Mouse (Mus musculus) thymus, postnatal 14 days (tissue): Measurements from ENCODE around the gene Hagh.

Source experiments
- DNase-seq: peaks from one replicate; pipeline ENCODE4 v3.0.0; 2021

The Hagh gene

DNA sequence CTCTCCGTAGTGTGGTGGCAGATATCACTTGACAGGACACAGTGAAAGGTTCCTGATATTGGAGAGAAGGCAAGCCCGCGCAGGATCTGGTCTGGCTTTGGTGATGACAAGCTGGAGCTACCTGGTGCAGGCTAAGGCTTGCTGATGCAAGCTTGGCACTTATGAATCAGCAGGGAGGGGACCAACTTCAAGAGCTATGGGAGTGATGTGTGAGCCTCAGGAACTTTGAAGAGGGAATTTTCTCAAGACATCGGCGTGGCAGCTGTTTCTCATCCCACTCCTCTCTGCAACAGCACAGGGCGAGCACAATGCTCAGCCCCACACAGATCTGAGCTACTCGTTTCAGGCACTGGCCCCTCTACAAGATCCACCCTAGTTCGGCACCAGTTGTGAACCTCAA is at the start of gene Hagh:
Gene Hagh, plus strand, starts transcription at position 302 of the 400 bp plus-strand sequence.
- DNase-seq = no peak

DNA sequence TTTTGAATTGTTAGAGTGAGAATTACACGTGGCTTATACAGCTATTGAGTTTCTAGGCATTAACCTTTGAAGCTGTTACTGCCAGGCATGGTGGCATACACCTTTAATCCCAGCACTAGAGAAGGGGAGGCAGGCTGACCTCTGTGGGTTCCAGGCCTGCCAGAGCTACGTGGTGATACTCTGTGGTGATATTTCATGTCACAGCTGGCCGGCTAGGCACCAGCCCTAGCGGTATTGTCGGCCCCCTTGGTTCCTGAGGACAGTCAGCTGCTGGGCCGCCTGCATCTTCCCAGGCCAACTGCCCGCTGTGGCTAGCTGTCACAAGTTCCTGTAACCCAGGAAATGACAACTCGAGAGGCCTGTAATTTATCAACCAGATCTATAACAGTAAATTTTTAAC is 47.8 kb upstream of the Hagh start:
- DNase-seq = no peak

DNA sequence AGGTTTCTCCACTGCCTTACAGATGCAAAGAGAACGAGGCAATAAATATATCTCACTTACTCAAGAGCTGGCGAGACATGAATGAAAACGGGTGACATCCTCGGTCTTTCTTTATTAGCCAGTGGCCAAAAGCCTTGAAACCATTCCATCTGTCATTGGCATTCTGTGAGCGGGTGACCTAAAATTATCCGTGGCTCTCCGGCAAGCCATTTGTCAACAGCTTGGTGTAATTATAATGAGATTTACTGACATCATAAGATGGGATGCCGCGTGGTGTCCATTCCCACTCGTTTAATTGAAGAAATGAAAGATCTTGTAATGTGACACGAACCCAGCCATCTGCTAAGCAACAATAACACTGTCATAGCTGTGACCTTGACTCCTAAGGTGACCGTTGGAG is 45.2 kb upstream of the Hagh start:
- DNase-seq = no peak

DNA sequence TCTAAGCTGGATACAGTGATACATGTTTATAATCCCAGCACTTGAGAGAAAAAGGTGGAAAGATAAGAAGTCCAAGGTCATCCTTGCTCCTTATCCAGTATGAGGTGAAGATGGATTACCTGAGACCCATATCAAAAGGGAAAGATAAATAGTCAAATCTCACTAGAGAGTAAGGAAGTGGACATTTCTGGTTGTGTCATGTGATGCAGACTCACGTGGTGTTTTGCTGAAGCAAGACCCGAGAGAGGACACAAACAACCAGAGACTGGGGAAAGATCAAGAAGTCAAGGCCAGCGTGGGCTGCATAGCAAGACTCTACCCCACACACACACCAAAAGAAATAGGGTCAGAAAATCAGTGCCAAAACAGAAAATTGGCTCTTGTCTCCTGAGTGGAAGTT is 43.0 kb upstream of the Hagh start:
- no peak for DNase-seq

DNA sequence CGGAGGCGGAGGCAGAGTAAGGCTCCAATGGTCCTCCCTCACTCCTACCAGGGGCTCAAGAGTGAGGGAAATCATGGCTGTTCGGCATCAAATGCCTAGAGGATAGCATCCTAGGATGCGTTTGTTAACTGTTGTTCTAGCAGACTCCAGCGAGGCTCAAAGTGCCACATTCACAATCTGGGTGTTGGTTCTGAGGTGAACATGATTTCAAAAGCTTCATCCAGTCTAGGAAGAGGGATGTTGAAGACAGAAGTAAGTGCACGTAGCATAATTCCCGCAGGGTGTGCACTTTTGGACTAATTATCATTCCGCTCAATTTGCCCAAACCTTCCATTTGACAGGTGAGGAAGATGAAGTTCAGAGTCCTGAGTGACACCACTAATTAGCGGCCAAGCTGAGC is 41.7 kb upstream of the Hagh start:
- DNase-seq = no peak

DNA sequence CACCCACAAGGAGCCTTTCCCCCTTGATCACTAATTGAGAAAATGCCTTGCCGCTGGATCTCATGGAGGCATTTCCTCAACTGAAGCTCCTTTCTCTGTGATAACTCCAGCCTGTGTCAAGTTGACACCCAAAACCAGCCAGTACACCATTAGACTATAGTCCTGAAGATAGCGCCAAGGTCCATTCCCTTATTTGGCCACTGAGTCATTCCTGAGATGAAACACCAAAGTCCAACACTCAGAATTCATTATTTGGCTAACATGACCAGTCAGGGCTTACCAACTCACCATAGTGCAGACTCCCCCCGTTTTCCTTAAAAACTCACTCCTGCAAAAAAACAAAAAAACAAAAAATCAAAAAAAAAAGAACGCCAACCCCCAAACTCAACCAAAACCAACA is 40.5 kb upstream of the Hagh start:
- no peak for DNase-seq

DNA sequence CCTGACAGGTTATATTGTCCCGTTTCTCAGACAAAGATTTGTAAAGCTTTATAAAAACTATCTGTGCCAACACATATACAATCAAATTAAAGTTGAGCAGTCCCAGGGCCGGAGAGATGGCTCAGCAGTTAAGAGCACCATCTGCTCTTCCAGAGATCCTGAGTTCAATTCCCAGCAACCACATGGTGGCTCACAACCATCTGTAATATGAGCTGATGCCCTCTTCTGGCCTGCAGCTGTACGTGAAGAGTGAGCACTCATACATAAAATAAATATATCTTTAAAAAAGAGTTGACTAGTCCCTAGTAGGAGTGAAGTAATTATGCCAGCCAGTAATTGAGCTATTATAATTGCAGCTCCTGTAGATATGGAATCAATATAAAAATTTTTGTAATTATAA is 39.4 kb upstream of the Hagh start:
- DNase-seq = no peak

DNA sequence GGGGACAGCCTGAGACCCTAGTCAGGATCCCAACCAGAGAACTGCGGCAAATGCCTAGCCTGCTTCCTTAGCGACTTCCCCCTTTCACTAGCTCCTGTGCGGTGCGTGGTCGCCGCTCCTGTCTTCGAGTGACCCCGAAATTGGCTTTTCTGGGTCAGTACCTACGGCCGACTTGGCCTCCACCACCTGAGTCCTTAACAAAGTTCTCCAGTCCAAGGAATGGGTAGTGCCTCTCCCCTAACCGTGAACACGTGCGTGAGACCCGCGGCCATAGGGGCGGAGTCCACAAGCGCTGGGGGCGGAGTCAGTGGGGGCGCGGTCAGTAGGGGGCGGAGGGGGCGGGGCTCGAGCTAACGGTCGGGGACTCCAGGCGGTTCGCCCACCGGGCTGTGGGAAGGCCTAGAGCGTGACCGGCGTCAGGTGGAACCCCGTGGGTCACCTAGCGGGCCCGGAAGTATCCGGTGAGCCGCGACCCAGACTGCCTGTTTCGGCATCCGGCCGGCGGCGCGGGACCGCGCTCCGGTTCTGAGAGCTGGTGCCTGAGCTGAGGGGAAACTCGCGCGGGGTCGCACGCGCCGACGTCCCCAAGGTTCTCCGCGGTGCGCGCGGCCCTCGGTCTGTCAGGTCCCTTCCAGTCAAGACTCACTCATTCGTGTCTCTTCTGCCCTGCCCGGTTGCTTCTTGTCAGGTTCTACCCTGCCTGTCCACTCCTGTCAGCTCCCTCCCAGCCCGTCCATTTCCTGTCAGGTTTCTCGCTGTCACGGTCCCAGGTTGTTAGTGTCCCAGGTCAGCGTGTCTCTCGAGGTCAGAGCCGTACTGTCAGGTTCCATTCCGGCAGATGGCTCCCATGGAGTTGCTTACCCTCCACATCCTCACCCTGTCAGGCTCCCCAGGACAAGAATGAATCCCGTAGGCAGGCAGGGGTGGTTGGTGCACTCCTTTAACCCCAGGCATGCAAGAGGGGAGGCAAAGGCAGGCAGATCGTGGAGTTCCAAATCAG is 35.7 kb upstream of the Hagh start, which contains the start of gene Meiob:
Gene Meiob, plus strand, starts transcription at position 338 of the 1,000 bp plus-strand sequence.
- peak; percentile 79 for DNase-seq

DNA sequence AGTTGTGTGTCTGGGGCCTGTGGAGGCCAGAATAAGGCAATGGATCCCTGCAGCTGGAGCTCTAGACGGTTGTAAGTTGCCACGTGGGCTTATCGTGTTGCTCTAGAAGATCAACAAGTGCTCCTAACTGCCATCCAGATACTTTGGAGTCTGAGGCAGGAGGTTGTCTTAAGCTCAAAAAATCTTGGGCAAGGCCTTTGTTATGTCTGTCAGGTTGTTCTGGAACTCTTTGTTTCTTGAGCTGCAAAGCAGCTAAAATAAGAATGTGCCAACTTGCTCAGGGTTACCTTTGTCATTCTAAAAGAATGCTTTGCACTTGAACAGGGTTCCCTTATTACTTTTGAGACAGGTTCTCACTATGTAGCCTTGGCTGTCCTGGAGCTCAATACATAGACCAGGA is 28.7 kb upstream of the Hagh start:
- no peak for DNase-seq

DNA sequence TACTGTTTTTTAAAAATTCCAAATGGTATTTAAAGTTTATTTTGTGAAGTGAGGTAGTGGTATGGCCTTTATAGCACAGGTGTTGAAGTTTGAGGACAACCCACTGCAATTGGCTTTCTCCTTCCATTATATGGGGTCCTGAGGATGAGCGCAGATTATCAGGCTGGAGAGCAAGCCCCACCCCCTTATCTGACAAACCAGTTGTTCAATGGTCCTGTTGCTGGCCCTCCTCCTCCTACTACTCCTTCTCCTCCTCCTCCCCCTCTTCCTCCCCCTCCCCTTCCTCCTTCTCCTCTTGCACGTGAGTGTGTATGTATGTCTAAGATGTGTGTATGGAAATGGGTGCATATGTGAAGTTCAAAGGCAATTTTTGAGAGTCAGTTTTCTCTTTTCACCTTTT is 27.7 kb upstream of the Hagh start:
- no peak for DNase-seq

DNA sequence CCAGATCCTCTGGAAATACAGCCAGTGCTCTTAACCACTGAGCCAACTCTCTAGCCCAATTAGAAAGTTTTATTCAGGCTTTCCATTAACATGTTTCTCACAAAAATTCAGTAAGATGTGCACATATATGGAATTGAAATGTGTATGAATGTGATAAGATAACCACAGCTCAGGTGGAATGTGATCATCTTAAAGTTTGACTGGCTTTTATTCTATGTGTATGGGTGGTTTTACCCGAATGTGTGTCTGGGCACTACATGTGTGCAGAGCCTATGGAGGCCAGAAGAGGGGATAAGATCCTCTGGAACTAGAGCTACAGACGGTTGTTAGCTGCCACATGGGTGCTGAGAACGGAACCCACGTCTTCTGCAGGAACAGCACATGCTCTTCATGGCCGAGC is 24.7 kb upstream of the Hagh start:
- DNase-seq = no peak

DNA sequence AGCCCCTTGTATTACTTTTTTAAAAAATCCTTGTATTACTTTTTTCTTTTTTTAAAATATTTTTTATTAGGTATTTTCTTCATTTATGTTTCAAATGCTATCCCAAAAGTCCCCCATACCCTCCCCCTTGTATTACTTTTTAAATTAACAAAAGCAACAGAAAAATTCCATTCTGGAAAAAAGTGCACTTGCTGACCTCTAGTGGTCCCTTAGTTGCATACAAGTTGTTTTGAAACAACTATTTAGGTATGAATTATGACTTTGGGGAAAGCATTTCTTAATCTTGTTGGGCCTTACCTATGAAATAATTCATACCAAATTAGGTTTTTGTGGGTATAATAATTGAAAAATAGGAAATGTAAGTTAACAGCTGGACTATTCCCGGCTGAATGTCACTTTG is 22.4 kb upstream of the Hagh start:
- DNase-seq = no peak

DNA sequence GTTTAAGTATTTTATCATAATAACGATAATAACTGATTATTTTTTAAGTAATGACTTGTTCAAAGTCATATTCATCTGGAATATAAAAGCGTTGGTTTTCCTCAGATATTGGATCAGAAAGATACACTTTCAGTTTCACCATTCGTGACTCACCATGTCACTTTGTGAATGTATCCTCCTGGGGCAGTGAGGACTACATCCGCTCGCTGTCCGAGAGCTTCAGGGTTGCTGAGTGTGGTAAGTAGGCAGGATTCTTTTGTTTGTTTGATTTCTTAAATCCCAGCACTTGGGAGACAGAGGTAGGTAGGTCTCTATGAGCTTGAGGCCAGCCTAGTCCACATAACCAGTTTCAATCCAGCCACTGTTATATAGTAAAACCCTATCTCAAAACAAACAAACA is 21.8 kb upstream of the Hagh start:
- no peak for DNase-seq

DNA sequence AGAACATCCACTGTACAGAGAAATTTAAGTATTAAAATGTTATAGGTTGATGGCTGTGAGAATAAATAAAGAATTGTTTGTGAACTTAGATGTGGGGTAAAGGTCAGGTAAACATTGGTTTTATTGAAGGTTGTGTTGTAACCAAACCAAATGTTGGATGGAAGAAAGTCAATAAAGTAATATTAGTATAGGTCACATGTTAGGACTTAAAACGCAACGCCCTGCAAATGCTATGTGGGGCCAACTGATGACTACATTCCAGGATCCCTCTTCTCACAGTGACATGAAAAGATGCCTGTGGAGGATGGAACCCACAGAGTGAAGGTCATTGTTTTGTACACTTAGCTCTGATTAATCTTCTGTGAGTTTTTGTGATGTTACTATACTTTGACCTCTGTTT is 20.5 kb upstream of the Hagh start:
- DNase-seq = no peak

DNA sequence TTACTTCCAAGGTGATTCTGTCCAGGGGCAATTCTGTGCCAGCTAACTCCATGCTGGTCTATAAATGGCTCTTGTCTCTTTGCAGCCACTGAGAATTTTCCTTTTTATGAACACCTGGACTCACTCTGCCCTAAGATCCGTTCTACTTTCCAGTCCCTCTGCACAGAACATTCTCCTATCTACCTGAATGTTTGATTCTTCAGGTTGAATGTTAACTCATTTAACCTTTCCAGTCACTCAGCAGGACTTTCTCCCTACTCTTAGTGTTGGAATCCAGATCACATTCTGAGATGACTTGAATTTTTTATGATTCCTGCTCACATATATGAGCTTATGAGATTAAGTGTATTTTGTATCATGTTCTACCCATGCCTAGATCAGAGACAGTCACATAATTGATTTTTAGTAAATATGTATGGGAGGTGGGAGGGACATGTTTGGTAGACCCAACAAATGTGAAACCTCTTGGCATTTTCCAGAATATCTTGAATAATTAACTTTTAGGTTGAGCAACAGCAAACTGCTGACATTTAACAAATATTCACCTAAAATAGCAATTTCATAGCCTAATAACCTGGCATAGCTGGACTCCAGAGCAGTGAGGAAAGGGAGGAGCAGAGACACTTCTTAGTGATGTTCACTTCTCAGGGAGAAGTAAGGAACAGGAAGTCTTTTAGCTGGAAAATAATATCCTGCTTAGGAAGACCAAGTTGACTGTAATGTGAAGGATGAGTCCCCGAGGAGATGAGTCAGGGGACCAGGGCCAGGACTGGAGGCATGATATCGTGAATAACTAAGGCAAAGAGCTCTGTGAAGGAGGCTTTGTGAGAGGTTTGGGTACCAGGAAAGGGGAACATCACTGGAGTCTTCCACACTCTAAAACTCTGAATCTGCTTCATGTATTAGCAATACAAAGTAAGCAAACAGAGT is 18.3 kb upstream of the Hagh start:
- DNase-seq = no peak

DNA sequence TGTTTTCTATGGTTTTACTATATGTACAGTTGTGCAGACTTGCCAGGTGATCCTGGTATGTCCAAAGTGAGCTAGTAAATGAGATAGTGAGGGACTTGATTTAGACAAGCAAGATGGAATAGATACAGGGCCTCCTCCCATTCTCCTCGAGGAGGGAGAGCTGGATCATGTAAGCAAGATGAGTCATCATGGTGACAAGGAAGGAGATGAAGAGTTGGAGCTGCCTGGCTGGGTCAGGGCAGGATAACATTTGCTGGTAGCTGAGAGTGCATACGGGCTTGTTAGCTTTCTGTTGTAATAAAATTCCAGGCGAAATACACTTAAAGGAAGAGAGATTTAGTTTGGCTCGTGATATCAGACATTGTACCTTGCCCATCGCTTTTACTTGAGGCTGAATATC is 398 bp downstream of the Hagh start:
- no peak for DNase-seq

DNA sequence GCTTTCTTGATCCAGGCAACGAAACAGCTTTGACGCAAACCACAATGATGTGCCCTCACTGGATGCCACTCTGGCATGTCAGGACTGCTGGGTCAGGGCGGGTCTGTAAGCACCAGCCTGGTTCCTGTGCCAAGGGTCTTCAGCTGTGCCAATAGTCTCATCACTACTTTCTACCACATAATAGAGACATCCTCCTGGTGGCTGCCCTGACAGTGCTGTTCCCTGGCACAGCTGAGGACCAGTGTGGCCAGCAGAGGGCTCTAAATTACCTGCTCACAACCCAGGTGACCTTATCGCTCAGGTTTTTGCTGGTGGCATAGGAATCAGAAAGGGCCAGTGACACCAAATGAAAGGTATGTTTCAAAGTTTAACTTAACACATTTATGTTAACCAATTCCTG is 1.2 kb downstream of the Hagh start:
- peak; percentile 64 for DNase-seq

DNA sequence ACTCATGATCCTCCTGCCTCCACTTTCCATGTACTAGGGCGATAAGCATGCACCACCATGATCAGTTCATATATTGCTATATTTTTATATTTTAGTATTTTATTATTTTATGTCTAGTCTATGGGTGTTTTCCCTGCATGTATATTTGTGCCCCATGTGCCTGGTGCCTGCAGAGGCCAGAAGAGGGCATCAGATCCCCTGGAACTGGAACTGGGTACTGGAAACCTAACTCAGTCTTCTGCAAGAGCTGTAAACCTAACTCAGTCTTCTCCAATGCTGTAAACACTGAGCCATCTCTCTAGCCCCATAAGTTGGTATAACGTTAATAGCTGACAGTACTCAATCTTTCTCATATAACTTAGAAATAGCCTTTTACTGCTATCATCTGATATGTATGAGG is 2.7 kb downstream of the Hagh start:
- DNase-seq = peak; percentile 21

DNA sequence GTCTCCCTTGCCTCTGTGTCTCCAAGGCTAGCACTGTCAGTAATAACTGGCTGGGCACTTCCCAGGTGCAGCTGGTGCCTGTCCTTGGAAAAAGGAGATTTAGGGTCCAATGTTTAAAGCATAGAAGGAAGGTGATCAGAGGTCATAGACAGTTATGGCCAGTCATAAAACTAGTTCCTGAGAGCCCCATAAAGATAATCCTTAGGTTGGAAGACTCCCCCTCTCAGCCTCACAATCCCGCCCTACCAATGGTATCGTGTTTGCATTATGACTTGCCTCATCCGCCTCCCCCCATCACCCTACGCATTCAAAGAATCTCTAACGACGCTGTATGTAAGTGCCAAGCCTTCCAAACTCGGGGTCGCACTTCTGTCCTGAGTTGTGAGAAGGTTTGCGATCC is 4.6 kb downstream of the Hagh start:
- no peak for DNase-seq

DNA sequence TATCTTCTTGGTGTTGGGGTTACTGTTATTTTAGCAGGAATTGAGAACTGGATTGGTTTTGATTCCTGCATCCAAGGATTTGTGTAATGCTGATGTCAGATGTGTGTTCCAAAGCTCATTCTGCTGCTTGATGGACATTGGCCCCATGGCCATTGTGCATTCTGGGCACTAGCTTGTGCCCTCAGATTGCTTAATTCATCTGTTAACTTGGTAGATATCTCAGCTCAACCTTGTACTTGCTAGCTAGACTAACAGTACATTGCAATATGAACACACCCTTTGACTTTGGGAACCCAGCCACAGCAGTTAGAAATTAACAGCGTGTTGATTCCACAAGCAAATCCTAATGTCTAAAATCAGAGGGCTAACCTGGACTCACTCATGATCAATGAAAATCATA is 7.4 kb downstream of the Hagh start:
- DNase-seq = no peak

DNA sequence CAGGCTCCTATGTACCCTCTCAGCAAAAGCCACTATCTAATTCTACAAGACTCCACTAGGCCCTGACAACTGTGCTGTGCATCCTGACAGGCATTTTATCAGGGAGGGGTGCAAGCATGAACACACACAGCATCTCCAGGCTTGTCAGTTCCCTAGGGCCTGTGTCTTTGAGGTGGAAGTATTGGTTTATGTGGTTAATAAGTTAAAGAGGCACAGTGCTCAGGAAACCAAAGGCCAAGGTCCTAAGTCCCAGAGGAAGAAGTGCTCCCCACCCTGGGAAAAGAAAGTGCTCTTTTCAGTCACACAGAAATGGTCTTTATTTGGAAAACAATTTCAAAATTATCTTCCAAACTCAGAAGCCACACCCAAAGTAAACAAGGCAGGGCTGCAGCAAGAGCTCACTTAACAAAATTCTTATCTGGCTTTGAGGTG is 8.7 kb downstream of the Hagh start:
- DNase-seq = no peak

DNA sequence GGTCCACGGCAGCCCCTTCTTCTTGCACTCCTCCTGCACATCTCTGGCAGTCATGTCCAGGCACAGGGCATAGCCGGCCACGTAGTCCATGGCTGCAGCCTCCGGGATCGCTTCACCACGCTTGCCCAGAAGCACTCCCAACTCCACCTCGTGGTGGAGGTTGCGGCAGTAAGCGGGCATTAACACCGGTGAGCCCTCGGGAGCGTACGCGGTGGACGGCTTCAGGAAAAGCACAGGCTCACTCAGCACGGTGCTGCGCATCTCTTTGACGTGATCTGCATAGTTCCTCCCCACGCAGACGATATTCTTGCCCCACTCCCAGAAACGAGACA is 9.8 kb downstream of the Hagh start:
- DNase-seq = no peak

DNA sequence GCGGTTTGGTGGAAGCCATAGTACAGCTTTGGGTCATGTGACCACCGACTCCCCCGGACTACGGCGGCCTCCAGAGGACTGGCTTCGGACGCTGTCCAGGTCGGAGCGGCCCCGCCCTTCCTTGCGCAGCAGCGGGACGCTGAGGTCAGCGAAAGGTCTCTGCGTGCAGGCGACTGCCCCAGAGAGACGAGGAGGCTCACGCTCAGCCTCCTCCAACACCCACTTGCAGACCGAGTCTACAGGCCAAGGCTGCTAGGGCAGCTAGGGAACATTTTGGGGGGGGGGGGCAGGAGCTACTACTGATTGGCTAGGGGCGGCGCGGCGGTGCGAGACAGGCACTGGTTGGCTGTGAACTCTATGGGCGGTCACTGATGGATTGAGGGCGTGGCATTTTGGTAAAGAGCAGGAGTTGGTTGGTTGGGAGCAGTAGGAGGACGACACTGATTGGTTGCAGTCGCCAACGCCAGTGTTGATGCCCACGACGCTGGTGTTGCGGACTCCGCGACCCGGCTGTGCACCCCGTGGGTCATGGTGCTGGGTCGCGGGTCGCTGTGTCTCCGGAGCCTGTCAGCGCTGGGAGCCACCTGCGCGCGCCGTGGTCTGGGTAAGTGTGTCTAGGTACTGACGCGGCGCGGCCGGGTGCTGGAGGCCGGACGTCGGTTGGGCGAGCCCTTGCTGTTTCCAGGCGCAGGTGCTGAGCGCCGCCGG is 10.3 kb downstream of the Hagh start, which contains the start of gene Fahd1:
Gene Fahd1, minus strand, starts transcription at position 300 of the 708 bp plus-strand sequence.
- peak; percentile 94 for DNase-seq
